Mouse (Mus musculus): ENCODE results near the gene Slc22a21.
A peak's percentile ranks its signal among the peaks of the same experiment; 100 is the strongest.
"Not testable (repeated sequence)": the region's sequence is repeated elsewhere in the genome, so short reads cannot be mapped to it uniquely, and the experiment has no call there.

Slc22a21 gene

GRCm38 (mm10) chr11:53997661-53998060, 17.5 kb upstream of the Slc22a21 start:
- DNase-seq = no peak

- DNase-seq = no peak
Measured at GRCm38 (mm10) chr11:53992264-53992663, 12.1 kb upstream of the Slc22a21 start.

GRCm38 (mm10) chr11:53989232-53989631, 9.1 kb upstream of the Slc22a21 start:
- DNase-seq = no peak

GRCm38 (mm10) chr11:53988081-53988480, 7.9 kb upstream of the Slc22a21 start:
- DNase-seq = no peak

GRCm38 (mm10) chr11:53981396-53981795, 1.3 kb upstream of the Slc22a21 start:
- DNase-seq = no peak

GRCm38 (mm10) chr11:53979456-53979787, 710 bp downstream of the Slc22a21 start:
- not testable (repeated sequence) for DNase-seq

GRCm38 (mm10) chr11:53977672-53978071, 2.5 kb downstream of the Slc22a21 start:
- DNase-seq = no peak

GRCm38 (mm10) chr11:53975559-53975958, 4.6 kb downstream of the Slc22a21 start:
- DNase-seq = no peak

- peak; percentile 8 for DNase-seq
Measured at GRCm38 (mm10) chr11:53958984-53959383, 21.1 kb downstream of the Slc22a21 start.

- peak; percentile 22 for DNase-seq
Measured at GRCm38 (mm10) chr11:53958176-53958575, 22.0 kb downstream of the Slc22a21 start.

- DNase-seq = no peak
Measured at GRCm38 (mm10) chr11:53956636-53957035, 23.5 kb downstream of the Slc22a21 start.

- no peak for DNase-seq
Measured at GRCm38 (mm10) chr11:53954653-53955052, 25.5 kb downstream of the Slc22a21 start.

- not testable (repeated sequence) for DNase-seq
Measured at GRCm38 (mm10) chr11:53950133-53950532, 30.0 kb downstream of the Slc22a21 start.

- DNase-seq = peak; percentile 8
Measured at GRCm38 (mm10) chr11:53931944-53932318, 48.2 kb downstream of the Slc22a21 start.

GRCm38 (mm10) chr11:53931091-53931943, 48.8 kb downstream of the Slc22a21 start:
- peak; percentile 73 for DNase-seq

- DNase-seq = no peak
Measured at GRCm38 (mm10) chr11:53929741-53930140, 50.4 kb downstream of the Slc22a21 start.

GRCm38 (mm10) chr11:53928585-53928984, 51.5 kb downstream of the Slc22a21 start:
- no peak for DNase-seq

GRCm38 (mm10) chr11:53926303-53926702, 53.8 kb downstream of the Slc22a21 start:
- no peak for DNase-seq

GRCm38 (mm10) chr11:53918851-53919250, 61.3 kb downstream of the Slc22a21 start:
- no peak for DNase-seq

- DNase-seq = no peak
Measured at GRCm38 (mm10) chr11:53911011-53911410, 69.1 kb downstream of the Slc22a21 start.

- DNase-seq = no peak
Measured at GRCm38 (mm10) chr11:53908686-53909085, 71.4 kb downstream of the Slc22a21 start.

- no peak for DNase-seq
Measured at GRCm38 (mm10) chr11:53904534-53904925, 75.6 kb downstream of the Slc22a21 start.

- peak; percentile 88 for DNase-seq
Measured at GRCm38 (mm10) chr11:53903781-53904533, 76.2 kb downstream of the Slc22a21 start.

- DNase-seq = no peak
Measured at GRCm38 (mm10) chr11:53902741-53903140, 77.4 kb downstream of the Slc22a21 start.
